Mouse (Mus musculus) limb, embryonic 10.5 days (tissue): ENCODE results near the gene Tmem63a. TPM values are rescaled to one million over a fixed set of nuclear protein-coding genes. Genes with fewer than 3 reads are reported as not detected.

ENCODE experiments used
- DNase-seq: peaks from one replicate; pipeline ENCODE4 v3.0.0-alpha.2; 2017; ENCODE audit warnings: low spot score
- H3K27ac ChIP-seq: fragments of 300-500 bp; sonication (generic); 2 replicates; pipeline ENCODE4 v1.5.1; 2016; ENCODE audit warnings: mild to moderate bottlenecking
- H3K27me3 ChIP-seq: fragments of 300-500 bp; sonication (generic); 2 replicates; pipeline ENCODE4 v1.6.1; 2016; ENCODE audit warnings: low read depth, mild to moderate bottlenecking; ENCODE audit not compliant: poor library complexity, severe bottlenecking
- H3K36me3 ChIP-seq: fragments of 300-500 bp; sonication (generic); 2 replicates; pipeline ENCODE4 v1.6.1; 2016; ENCODE audit warnings: mild to moderate bottlenecking, moderate library complexity
- H3K4me1 ChIP-seq: fragments of 300-500 bp; sonication (generic); 2 replicates; pipeline ENCODE4 v1.6.1; 2016
- H3K4me3 ChIP-seq: fragments of 300-500 bp; sonication (generic); 2 replicates; pipeline ENCODE4 v1.5.1; 2016; ENCODE audit warnings: mild to moderate bottlenecking, moderate library complexity
- H3K9me3 ChIP-seq: fragments of 300-500 bp; sonication (generic); replicated peaks from 2 replicates; pipeline ENCODE4 v1.6.1; 2016; ENCODE audit warnings: mild to moderate bottlenecking
- WGBS: fragments of 180-500 bp; shearing (Covaris S2); methylation state at CpG from one replicate; pipeline ENCODE4 v1.1.7; 2016; 5-methylcytosine and 5-hydroxymethylcytosine counted together
- polyA plus RNA-seq: library from polyadenylated mRNA; unstranded; fragments of >200 nt; fragmentation: Nextera tagmentation; extraction: Ambion mirVana; gene quantifications from 2 replicates; pipeline ENCODE4 v1.2.1, GENCODE M21; 2016

The Tmem63a gene
- polyA plus RNA-seq, 1 experiment from 2014 or later = 6.2 TPM

GRCm38 (mm10) chr1:181017890-181018420 lies 75.8 kb downstream of the Tmem63a start:
- no peaks in the 10 kb centered on the region for H3K9me3 ChIP-seq
- no peak overlapping the region for H3K27ac ChIP-seq
- peak overlapping the region; percentile 63 for H3K4me3 ChIP-seq
- peak; percentile 29 for DNase-seq
- 71% methylated on average over 13 of the region's 13 CpGs for whole genome bisulfite sequencing
- no peaks in the 10 kb centered on the region for H3K36me3 ChIP-seq
- H3K27me3 ChIP-seq = peaks cover 15% of the 10 kb centered on the region; the same call in 1 of the 2 replicates
- peaks cover 28% of the 10 kb centered on the region for H3K4me1 ChIP-seq

GRCm38 (mm10) chr1:181020756-181021487 lies 78.8 kb downstream of the Tmem63a start, which contains the start of gene Ephx1:
TSS of gene Ephx1 (minus strand) at chr1:181020904.
- Histone ChIP-seq H3K27ac (no peak within 1 kb of the TSS), H3K9me3 (no peaks in the 10 kb centered on the region), H3K4me1 (peaks cover 21% of the 10 kb centered on the region), H3K36me3 (no peaks in the 10 kb centered on the region), H3K27me3 (peaks cover 10% of the 10 kb centered on the region; the same call in 1 of the 2 replicates), H3K4me3 (no peak within 1 kb of the TSS)
- DNase-seq = peak; percentile 7
- WGBS = 64% methylated on average over 5 of the region's 5 CpGs

- no peaks in the 10 kb centered on the region for H3K9me3 ChIP-seq
- H3K36me3 ChIP-seq = no peaks in the 10 kb centered on the region
- H3K27ac ChIP-seq = no peak overlapping the region
- peak; percentile 10 for DNase-seq
- 72% methylated on average over 7 of the region's 7 CpGs for WGBS
- H3K4me3 ChIP-seq = no peak overlapping the region
- peaks cover 15% of the 10 kb centered on the region for H3K4me1 ChIP-seq
- peaks cover 8% of the 10 kb centered on the region; the same call in 1 of the 2 replicates for H3K27me3 ChIP-seq
These were observed 79.3 kb downstream of the Tmem63a start for GRCm38 (mm10) chr1:181021488-181021865.

GRCm38 (mm10) chr1:181022265-181022664 lies 80.1 kb downstream of the Tmem63a start:
- WGBS = 17% methylated on average over 1 of the region's 1 CpGs
- peaks cover 7% of the 10 kb centered on the region for H3K4me1 ChIP-seq
- peak; percentile 35 for DNase-seq

More at GRCm38 (mm10) chr1:181022265-181022664, 80.1 kb downstream of the Tmem63a start:
- H3K36me3 ChIP-seq = no peaks in the 10 kb centered on the region
- no peak overlapping the region for H3K4me3 ChIP-seq
- peaks cover 8% of the 10 kb centered on the region; the same call in 1 of the 2 replicates for H3K27me3 ChIP-seq
- no peaks in the 10 kb centered on the region for H3K9me3 ChIP-seq
- no peak overlapping the region for H3K27ac ChIP-seq

Other genes with a start within 250 kb of the Tmem63a start
- gene Mixl1, start 245.3 kb upstream of the Tmem63a start, polyA plus RNA-seq = 0.09 and 0.28 TPM in 2 replicates
- gene Acbd3, start 216.3 kb upstream of the Tmem63a start, polyA plus RNA-seq = 17.0 and 19.2 TPM in 2 replicates
- 2,611 and 2,929 TPM in 2 replicates for gene H3f3a, start 128.4 kb upstream of the Tmem63a start, polyA plus RNA-seq
- 46.7 and 50.8 TPM in 2 replicates for gene Sde2, start 91.2 kb upstream of the Tmem63a start, polyA plus RNA-seq
- not detected in 2 replicates for gene Lefty2, start 49.2 kb upstream of the Tmem63a start, polyA plus RNA-seq
- gene Pycr2, start 38.1 kb upstream of the Tmem63a start, polyA plus RNA-seq = 163 and 166 TPM in 2 replicates
- 0.23 and 0.33 TPM in 2 replicates for gene Lefty1, start 7.3 kb upstream of the Tmem63a start, polyA plus RNA-seq
- gene Ephx1, start 78.6 kb downstream of the Tmem63a start, polyA plus RNA-seq = 0.87 and 1.4 TPM in 2 replicates
- gene 9130409I23Rik, start 108.9 kb downstream of the Tmem63a start, polyA plus RNA-seq = not detected in 2 replicates
- 44.7 and 49.2 TPM in 2 replicates for gene Nvl, start 201.9 kb downstream of the Tmem63a start, polyA plus RNA-seq
- gene Cnih4, start 202.3 kb downstream of the Tmem63a start, polyA plus RNA-seq = 111 and 119 TPM in 2 replicates